Mouse (Mus musculus) small intestine, adult 2 months (tissue): ENCODE data around the gene Pex10. TPM values are rescaled to one million over a fixed set of nuclear protein-coding genes. Genes with fewer than 3 reads are reported as not detected.

Experiments used
- H3K27ac ChIP-seq: fragments of 200-500 bp; 2 replicates; pipeline ENCODE4 v1.5.1; 2012; ENCODE audit warnings: low read depth, low read length, control low read depth, inconsistent platforms; ENCODE audit not compliant: insufficient read depth
- H3K27me3 ChIP-seq: fragments of 200-500 bp; 2 replicates; pipeline ENCODE4 v1.6.1; 2012; ENCODE audit warnings: mild to moderate bottlenecking, moderate library complexity, low read length, inconsistent platforms; ENCODE audit not compliant: control insufficient read depth, insufficient read depth
- H3K36me3 ChIP-seq: fragments of 200-500 bp; 2 replicates; pipeline ENCODE4 v1.6.1; 2012; ENCODE audit warnings: mild to moderate bottlenecking, low read length, control low read depth, inconsistent platforms; ENCODE audit not compliant: control insufficient read depth, insufficient read depth
- H3K4me1 ChIP-seq: fragments of 200-500 bp; 2 replicates; pipeline ENCODE4 v1.6.1; 2012; ENCODE audit warnings: low read length, inconsistent platforms, mixed read lengths; ENCODE audit not compliant: control insufficient read depth, insufficient read depth, insufficient read length
- H3K4me3 ChIP-seq: fragments of 200-500 bp; 2 replicates; pipeline ENCODE4 v1.5.1; 2012; ENCODE audit warnings: low read depth, mild to moderate bottlenecking, control low read depth, inconsistent platforms, low read length, moderate library complexity
- CTCF ChIP-seq: fragments of 200-500 bp; IDR thresholded peaks from 2 replicates; pipeline ENCODE4 v1.5.1; 2012; ENCODE audit warnings: low read depth, mild to moderate bottlenecking, control low read depth, inconsistent platforms, low read length, moderate library complexity, mixed read lengths; ENCODE audit not compliant: insufficient replicate concordance, insufficient read length; ENCODE audit errors: extremely low read depth
- POLR2A ChIP-seq: fragments of 200-500 bp; IDR thresholded peaks from 2 replicates; pipeline ENCODE4 v1.6.1; 2012; ENCODE audit warnings: low read depth, mild to moderate bottlenecking, control low read depth, inconsistent platforms, low read length, moderate library complexity
- WGBS: fragments of 180-500 bp; shearing (Covaris S2); methylation state at CpG from one replicate; pipeline ENCODE4 v1.1.7; 2018; 5-methylcytosine and 5-hydroxymethylcytosine counted together
- polyA plus RNA-seq: library from polyadenylated mRNA; depleted of rRNA; stranded (reverse); fragments of >200 nt; gene quantifications from 2 replicates; pipeline ENCODE4 v1.2.3, GENCODE M21; 2012

Gene Pex10
- polyA plus RNA-seq, 1 experiment, result 15.2 TPM

GRCm38 (mm10) chr4:155022228-155022855 lies 44.5 kb upstream of the Pex10 start:
- no peaks in the 10 kb centered on the region for H3K27me3 ChIP-seq
- no peak for TF ChIP-seq CTCF
- TF ChIP-seq POLR2A, result no peak
- H3K27ac ChIP-seq, result no peak overlapping the region
- 58% methylated on average over 7 of the region's 7 CpGs for WGBS
- peaks cover 5% of the 10 kb centered on the region; the same call in 1 of the 2 replicates for H3K4me1 ChIP-seq
- H3K36me3 ChIP-seq, result no peaks in the 10 kb centered on the region
- no peak overlapping the region for H3K4me3 ChIP-seq

- TF ChIP-seq CTCF, result no peak
- no peak for TF ChIP-seq POLR2A
- Histone ChIP-seq H3K27ac (no peak overlapping the region), H3K27me3 (no peaks in the 10 kb centered on the region), H3K36me3 (no peaks in the 10 kb centered on the region), H3K4me3 (no peak overlapping the region), H3K4me1 (peaks cover 1% of the 10 kb centered on the region; the same call in 1 of the 2 replicates)
- WGBS, result 87% methylated on average over 11 of the region's 11 CpGs
Observed at GRCm38 (mm10) chr4:155024170-155025010, 42.4 kb upstream of the Pex10 start.

- no peaks in the 10 kb centered on the region; the same call in 1 of the 2 replicates for H3K36me3 ChIP-seq
- WGBS, result 65% methylated on average over 6 of the region's 6 CpGs
- H3K27me3 ChIP-seq, result no peaks in the 10 kb centered on the region
- no peak for TF ChIP-seq POLR2A
- no peak for TF ChIP-seq CTCF
- H3K4me3 ChIP-seq, result no peak overlapping the region
- no peak overlapping the region for H3K27ac ChIP-seq
- H3K4me1 ChIP-seq, result no peaks in the 10 kb centered on the region
Observed at GRCm38 (mm10) chr4:155033115-155033514, 33.7 kb upstream of the Pex10 start.

- no peaks in the 10 kb centered on the region for H3K27me3 ChIP-seq
- 75% methylated on average over 7 of the region's 7 CpGs for WGBS
Observed at GRCm38 (mm10) chr4:155034202-155034601, 32.6 kb upstream of the Pex10 start.

GRCm38 (mm10) chr4:155034787-155035186 lies 32.0 kb upstream of the Pex10 start:
- WGBS, result 80% methylated on average over 13 of the region's 13 CpGs
- no peak for TF ChIP-seq POLR2A
- TF ChIP-seq CTCF, result no peak
- no peaks in the 10 kb centered on the region for H3K27me3 ChIP-seq

More at GRCm38 (mm10) chr4:155034202-155034601, 32.6 kb upstream of the Pex10 start:
- H3K36me3 ChIP-seq, result no peaks in the 10 kb centered on the region; the same call in 1 of the 2 replicates
- no peak overlapping the region for H3K27ac ChIP-seq
- H3K4me3 ChIP-seq, result no peak overlapping the region
- TF ChIP-seq POLR2A (no peak), CTCF (no peak)
- H3K4me1 ChIP-seq, result no peaks in the 10 kb centered on the region

GRCm38 (mm10) chr4:155040197-155040596 lies 26.6 kb upstream of the Pex10 start:
- Histone ChIP-seq H3K27me3 (no peaks in the 10 kb centered on the region; the same call in 1 of the 2 replicates), H3K36me3 (peaks cover 4% of the 10 kb centered on the region; the same call in 1 of the 2 replicates), H3K27ac (no peak overlapping the region), H3K4me3 (no peak overlapping the region), H3K4me1 (no peaks in the 10 kb centered on the region)
- WGBS, result 84% methylated on average over 9 of the region's 9 CpGs
- no peak for TF ChIP-seq POLR2A
- TF ChIP-seq CTCF, result no peak

More at GRCm38 (mm10) chr4:155034787-155035186, 32.0 kb upstream of the Pex10 start:
- Histone ChIP-seq H3K36me3 (no peaks in the 10 kb centered on the region; the same call in 1 of the 2 replicates), H3K4me1 (no peaks in the 10 kb centered on the region), H3K27ac (no peak overlapping the region), H3K4me3 (no peak overlapping the region)

GRCm38 (mm10) chr4:155040696-155041095 lies 26.1 kb upstream of the Pex10 start:
- 59% methylated on average over 6 of the region's 6 CpGs for WGBS
- no peak overlapping the region for H3K4me3 ChIP-seq

More at GRCm38 (mm10) chr4:155040696-155041095, 26.1 kb upstream of the Pex10 start:
- Histone ChIP-seq H3K4me1 (no peaks in the 10 kb centered on the region), H3K27me3 (no peaks in the 10 kb centered on the region; the same call in 1 of the 2 replicates), H3K27ac (no peak overlapping the region), H3K36me3 (peaks cover 4% of the 10 kb centered on the region; the same call in 1 of the 2 replicates)
- TF ChIP-seq CTCF (no peak), POLR2A (no peak)
